Mouse (Mus musculus) embryo, embryonic 9.5 days (tissue): Measurements from ENCODE around the gene Lrrc58.
A peak's percentile ranks its signal among the peaks of the same experiment; 100 is the strongest.

ENCODE experiments used
- DNase-seq: peaks from one replicate; pipeline ENCODE4 v3.0.0-alpha.2; 2017; ENCODE audit errors: extremely low spot score

The Lrrc58 gene

GRCm38 (mm10) chr16:37867791-37868505 is at the start of gene Lrrc58:
TSS of gene Lrrc58 (plus strand) at chr16:37868389.
- peak; percentile 86 for DNase-seq

GRCm38 (mm10) chr16:37823949-37824348 is 44.2 kb upstream of the Lrrc58 start:
- no peak for DNase-seq

- no peak for DNase-seq
Observed at GRCm38 (mm10) chr16:37824778-37825505, 43.2 kb upstream of the Lrrc58 start.

- DNase-seq: no peak
Observed at GRCm38 (mm10) chr16:37826286-37826685, 41.9 kb upstream of the Lrrc58 start.

GRCm38 (mm10) chr16:37831041-37831440 is 37.1 kb upstream of the Lrrc58 start:
- DNase-seq: no peak

GRCm38 (mm10) chr16:37837571-37837970 is 30.6 kb upstream of the Lrrc58 start:
- DNase-seq: no peak

- no peak for DNase-seq
Observed at GRCm38 (mm10) chr16:37842439-37842838, 25.8 kb upstream of the Lrrc58 start.

GRCm38 (mm10) chr16:37843740-37844139 is 24.4 kb upstream of the Lrrc58 start:
- DNase-seq: no peak

- DNase-seq: no peak
Observed at GRCm38 (mm10) chr16:37845202-37845925, 22.8 kb upstream of the Lrrc58 start.

- no peak for DNase-seq
Observed at GRCm38 (mm10) chr16:37847081-37847480, 21.1 kb upstream of the Lrrc58 start.

GRCm38 (mm10) chr16:37851366-37851765 is 16.8 kb upstream of the Lrrc58 start:
- peak; percentile 66 for DNase-seq

- no peak for DNase-seq
Observed at GRCm38 (mm10) chr16:37853279-37853678, 14.9 kb upstream of the Lrrc58 start.

GRCm38 (mm10) chr16:37854054-37854453 is 14.1 kb upstream of the Lrrc58 start:
- no peak for DNase-seq

GRCm38 (mm10) chr16:37854593-37854992 is 13.6 kb upstream of the Lrrc58 start:
- DNase-seq: peak; percentile 18

- DNase-seq: no peak
Observed at GRCm38 (mm10) chr16:37855583-37855982, 12.6 kb upstream of the Lrrc58 start.

- DNase-seq: no peak
Observed at GRCm38 (mm10) chr16:37856327-37856726, 11.9 kb upstream of the Lrrc58 start.

- DNase-seq: no peak
Observed at GRCm38 (mm10) chr16:37857495-37857894, 10.7 kb upstream of the Lrrc58 start.

GRCm38 (mm10) chr16:37860213-37860612 is 8.0 kb upstream of the Lrrc58 start:
- no peak for DNase-seq

- DNase-seq: no peak
Observed at GRCm38 (mm10) chr16:37861029-37861428, 7.2 kb upstream of the Lrrc58 start, which contains the start of gene Gm36028. TSS of gene Gm36028 (minus strand) at chr16:37861146.

- DNase-seq: no peak
Observed at GRCm38 (mm10) chr16:37863876-37864275, 4.3 kb upstream of the Lrrc58 start.

GRCm38 (mm10) chr16:37865841-37866240 is 2.3 kb upstream of the Lrrc58 start:
- no peak for DNase-seq
